ENCODE assay signal across 26 mouse cellular contexts in the genomic region with DNA sequence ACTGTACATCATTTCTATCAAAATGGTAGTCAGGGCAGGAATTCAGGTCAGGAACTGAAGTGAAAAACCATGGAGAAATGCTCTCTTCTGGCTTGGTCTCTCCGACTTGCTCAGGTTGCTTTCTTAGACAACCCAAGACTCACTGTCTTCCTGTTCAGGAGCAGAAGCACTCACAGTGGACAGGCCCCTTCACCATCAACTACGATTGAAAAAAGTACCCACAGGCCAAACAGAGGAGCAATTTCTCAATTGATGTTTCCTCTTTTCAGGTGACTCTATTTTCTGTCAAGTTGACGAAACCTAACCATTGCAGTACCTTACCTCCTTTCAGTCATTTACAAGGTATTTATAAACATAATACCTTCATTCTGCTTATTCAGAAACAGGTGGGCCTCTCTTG.
"Had no signal": no experiment of that assay in that cellular context is flagged by ENCODE, and none has a peak within 500 bp of the region (broad histone marks: within the 10 kb centered on the region; RNA-seq: fewer than 3 reads in every experiment).

No protein-coding gene starts in this region.

- DNase-seq: gastrocnemius, adult 2 months; gastrocnemius, postnatal 10 days; gastrocnemius, postnatal 25 days; heart, adult 11 months; heart, adult 2 months; heart, postnatal 14 days; heart, postnatal 36 days; kidney, adult 11 months; kidney, adult 2 months; kidney, adult 9 months; kidney, postnatal 14 days; kidney, postnatal 36 days; layer of hippocampus, adult 9-11 months; layer of hippocampus, postnatal 36 days; left cerebral cortex, postnatal 4 days; liver had no signal

- ATAC-seq: hindbrain, postnatal 0 days; intestine, embryonic 16.5 days had no signal

- H3K36me3 ChIP-seq: heart, embryonic 13.5 days; heart, embryonic 15.5 days; hindbrain, embryonic 13.5 days; hindbrain, embryonic 15.5 days; kidney, embryonic 15.5 days; limb, embryonic 12.5 days had no signal

- H3K4me3 ChIP-seq: gastrocnemius, adult 2 months; heart, adult 2 months; heart, embryonic 13.5 days; heart, embryonic 15.5 days; hindbrain, embryonic 13.5 days; hindbrain, embryonic 15.5 days; kidney, embryonic 15.5 days; limb, embryonic 12.5 days had no signal

- H3K27ac ChIP-seq: gastrocnemius, adult 2 months; heart, adult 2 months; heart, embryonic 13.5 days; heart, embryonic 15.5 days; hindbrain, embryonic 13.5 days; hindbrain, embryonic 15.5 days; hindbrain, postnatal 0 days; kidney, embryonic 15.5 days; kidney, postnatal 0 days; limb, embryonic 12.5 days had no signal

- H3K27me3 ChIP-seq: heart, embryonic 13.5 days; heart, embryonic 15.5 days; hindbrain, embryonic 13.5 days; hindbrain, embryonic 15.5 days; kidney, embryonic 15.5 days; limb, embryonic 12.5 days had no signal

- H3K4me2 ChIP-seq: heart, embryonic 11.5 days; heart, embryonic 13.5 days; heart, embryonic 15.5 days; hindbrain, embryonic 13.5 days; hindbrain, embryonic 15.5 days; kidney, embryonic 15.5 days; limb, embryonic 12.5 days had no signal

- H3K4me1 ChIP-seq: heart, embryonic 13.5 days; heart, embryonic 15.5 days; hindbrain, embryonic 13.5 days; hindbrain, embryonic 15.5 days; kidney, embryonic 15.5 days; limb, embryonic 12.5 days had no signal

- H3K9ac ChIP-seq: heart, embryonic 13.5 days; heart, embryonic 15.5 days; hindbrain, embryonic 13.5 days; hindbrain, embryonic 15.5 days; kidney, embryonic 15.5 days; limb, embryonic 12.5 days had no signal

- H3K9me3 ChIP-seq: heart, embryonic 13.5 days; heart, embryonic 15.5 days; hindbrain, embryonic 13.5 days; hindbrain, embryonic 15.5 days; kidney, embryonic 15.5 days; limb, embryonic 12.5 days had no signal
